Mouse (Mus musculus) forebrain, postnatal 0 days (tissue): Measurements from ENCODE around the gene Wfdc16. TPM values are rescaled to one million over a fixed set of nuclear protein-coding genes. Genes with fewer than 3 reads are reported as not detected.

Experiments
- ATAC-seq: fragments of 200-750 bp; cut with Nextera tagmentation; 2 replicates; pipeline ENCODE4 v1.8.0; 2017; ENCODE audit warnings: mild to moderate bottlenecking, moderate library complexity
- DNase-seq: peaks from one replicate; pipeline ENCODE4 v3.0.0-alpha.2; 2015
- H3K27ac ChIP-seq: fragments of 300-500 bp; sonication (generic); 2 replicates; pipeline ENCODE4 v1.5.1; 2014; ENCODE audit warnings: low read depth, mild to moderate bottlenecking, antibody characterized with exemption, low read length, moderate library complexity, mixed read lengths
- H3K27me3 ChIP-seq: fragments of 300-500 bp; sonication (generic); 2 replicates; pipeline ENCODE4 v1.6.1; 2014; ENCODE audit warnings: mild to moderate bottlenecking, low read length, mixed read lengths; ENCODE audit not compliant: insufficient read depth
- H3K36me3 ChIP-seq: fragments of 300-500 bp; sonication (generic); 2 replicates; pipeline ENCODE4 v1.6.1; 2014; ENCODE audit warnings: mild to moderate bottlenecking, moderate library complexity; ENCODE audit not compliant: insufficient read depth
- H3K4me1 ChIP-seq: fragments of 300-500 bp; sonication (generic); 2 replicates; pipeline ENCODE4 v1.6.1; 2014; ENCODE audit warnings: antibody characterized with exemption; ENCODE audit not compliant: insufficient read depth
- H3K4me2 ChIP-seq: fragments of 300-500 bp; sonication (generic); 2 replicates; pipeline ENCODE4 v1.6.1; 2014; ENCODE audit warnings: low read depth, mild to moderate bottlenecking, moderate library complexity
- H3K4me3 ChIP-seq: fragments of 300-500 bp; sonication (generic); 2 replicates; pipeline ENCODE4 v1.5.1; 2014; ENCODE audit warnings: low read depth, low read length, mixed read lengths
- H3K9ac ChIP-seq: fragments of 300-500 bp; sonication (generic); 2 replicates; pipeline ENCODE4 v1.6.1; 2014; ENCODE audit warnings: mild to moderate bottlenecking
- H3K9me3 ChIP-seq: fragments of 300-500 bp; sonication (generic); 2 replicates; pipeline ENCODE4 v1.6.1; 2016; ENCODE audit warnings: low read length
- CTCF ChIP-seq: sonication (generic); IDR thresholded peaks from 2 replicates; pipeline ENCODE4 v1.5.1; 2016; ENCODE audit warnings: antibody characterized with exemption, control low read depth, low read depth
- WGBS: fragments of 180-500 bp; shearing (Covaris S2); extraction: QIAGEN DNeasy Blood & Tissue Kit; methylation state at CpG from one replicate; pipeline ENCODE4 v1.1.7; 2014; 5-methylcytosine and 5-hydroxymethylcytosine counted together
- polyA plus RNA-seq: library from polyadenylated mRNA; unstranded; fragments of >200 nt; fragmentation: Nextera tagmentation; extraction: Ambion mirVana; gene quantifications from 2 replicates; pipeline ENCODE4 v1.2.1, GENCODE M21; 2015
- total RNA-seq: library from RNA; depleted of rRNA; stranded (reverse); fragments of >200 nt; gene quantifications from 2 replicates; pipeline ENCODE4 v1.2.3, GENCODE M21; 2014

Gene Wfdc16
- total and polyA plus RNA-seq, 2 experiments from 2014 or later, result not detected

DNA sequence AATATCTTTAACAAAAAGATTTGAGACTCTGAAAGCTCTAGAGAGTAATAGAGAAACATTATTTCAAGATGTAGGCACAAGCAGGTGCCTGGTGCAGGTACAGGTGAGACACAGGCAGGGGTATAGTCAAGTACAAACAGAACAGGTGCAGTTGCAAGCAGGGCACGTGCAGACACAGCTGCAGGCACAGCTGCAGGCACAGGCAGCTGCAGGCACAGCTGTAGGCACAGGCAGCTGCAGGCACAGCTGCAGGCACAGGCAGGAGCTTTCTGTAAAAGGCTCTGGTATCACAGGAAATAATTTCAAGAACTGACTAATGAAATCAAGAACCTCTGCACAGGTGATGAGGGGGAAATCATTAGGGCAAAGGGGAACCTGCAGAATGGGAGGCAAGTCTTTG, 32.3 kb upstream of the Wfdc16 start:
- no peak for TF ChIP-seq CTCF
- 28% methylated on average over 1 of the region's 1 CpGs for WGBS
- Histone ChIP-seq H3K4me2 (no peak overlapping the region), H3K27me3 (no peaks in the 10 kb centered on the region), H3K36me3 (no peaks in the 10 kb centered on the region), H3K27ac (no peak overlapping the region), H3K9me3 (no peaks in the 10 kb centered on the region), H3K4me1 (no peaks in the 10 kb centered on the region), H3K4me3 (no peak overlapping the region), H3K9ac (no peak overlapping the region)
- ATAC-seq, result no peak
- DNase-seq, result no peak

- H3K4me2 ChIP-seq, result no peak overlapping the region
- 88% methylated on average over 5 of the region's 5 CpGs for WGBS
- no peaks in the 10 kb centered on the region for H3K4me1 ChIP-seq
- TF ChIP-seq CTCF, result no peak
- DNase-seq (no peak), ATAC-seq (no peak)
- H3K9ac ChIP-seq, result no peak overlapping the region
- H3K27me3 ChIP-seq, result no peaks in the 10 kb centered on the region
- no peaks in the 10 kb centered on the region for H3K9me3 ChIP-seq
- H3K4me3 ChIP-seq, result no peak overlapping the region
- H3K36me3 ChIP-seq, result no peaks in the 10 kb centered on the region
- no peak overlapping the region for H3K27ac ChIP-seq
Measured at GRCm38 (mm10) chr2:164670261-164670660, 31.7 kb upstream of the Wfdc16 start.

DNA sequence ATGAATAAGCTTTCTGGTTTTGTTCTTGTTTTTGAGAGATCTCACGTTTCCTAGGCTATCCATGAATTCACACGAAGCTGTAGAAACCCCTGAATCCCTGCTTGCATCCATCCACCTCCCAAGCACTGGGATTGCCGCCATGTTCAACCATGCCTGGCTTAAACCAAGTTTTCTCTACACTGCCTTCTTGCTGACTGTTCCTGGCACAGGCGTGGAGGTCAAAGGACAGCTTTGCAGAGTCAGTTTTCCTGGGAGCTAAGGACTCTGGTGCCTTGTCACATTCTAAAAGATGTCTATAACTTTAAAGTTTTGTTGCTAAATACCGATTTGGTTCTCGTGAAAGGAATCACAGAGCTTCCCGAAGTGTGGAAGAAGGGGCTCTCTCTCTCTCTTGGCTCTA, 26.3 kb upstream of the Wfdc16 start:
- DNase-seq (no peak), ATAC-seq (no peak)
- no peak for TF ChIP-seq CTCF
- WGBS, result 82% methylated on average over 7 of the region's 7 CpGs
- no peak overlapping the region for H3K4me3 ChIP-seq
- no peak overlapping the region for H3K4me2 ChIP-seq
- no peaks in the 10 kb centered on the region for H3K27me3 ChIP-seq
- H3K9ac ChIP-seq, result no peak overlapping the region
- no peaks in the 10 kb centered on the region for H3K9me3 ChIP-seq
- H3K36me3 ChIP-seq, result no peaks in the 10 kb centered on the region
- H3K4me1 ChIP-seq, result no peaks in the 10 kb centered on the region
- H3K27ac ChIP-seq, result no peak overlapping the region

DNA sequence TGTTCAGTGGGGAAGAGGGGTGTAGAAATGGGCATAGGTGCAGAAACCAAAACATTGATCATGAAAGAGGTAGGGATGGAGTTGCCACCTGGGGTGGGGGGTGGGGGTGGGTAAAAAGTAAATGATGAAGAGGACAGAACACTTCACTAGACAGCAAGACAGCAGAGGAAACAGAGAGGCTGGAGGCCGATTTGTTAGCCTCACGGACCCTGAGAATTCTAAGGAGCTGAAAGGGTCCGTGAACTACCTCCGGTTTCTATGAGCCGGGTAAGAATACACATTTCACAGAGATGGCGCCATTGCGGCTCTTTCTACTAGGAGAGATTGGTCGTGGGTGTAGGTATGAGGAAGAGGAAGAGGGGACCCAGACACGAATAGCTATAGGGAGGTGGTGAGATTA, 17.9 kb upstream of the Wfdc16 start, which contains the start of gene Wfdc9:
Gene Wfdc9 (minus strand): TSS at position 101 of the 400 bp plus-strand sequence.
- Histone ChIP-seq H3K4me1 (no peaks in the 10 kb centered on the region), H3K4me3 (no peak within 1 kb of the TSS), H3K9ac (no peak within 1 kb of the TSS), H3K4me2 (no peak within 1 kb of the TSS), H3K9me3 (no peaks in the 10 kb centered on the region), H3K27ac (no peak within 1 kb of the TSS), H3K36me3 (no peaks in the 10 kb centered on the region), H3K27me3 (no peaks in the 10 kb centered on the region)
- TF ChIP-seq CTCF, result no peak
- DNase-seq (no peak), ATAC-seq (no peak)
- 79% methylated on average over 9 of the region's 9 CpGs for WGBS

DNA sequence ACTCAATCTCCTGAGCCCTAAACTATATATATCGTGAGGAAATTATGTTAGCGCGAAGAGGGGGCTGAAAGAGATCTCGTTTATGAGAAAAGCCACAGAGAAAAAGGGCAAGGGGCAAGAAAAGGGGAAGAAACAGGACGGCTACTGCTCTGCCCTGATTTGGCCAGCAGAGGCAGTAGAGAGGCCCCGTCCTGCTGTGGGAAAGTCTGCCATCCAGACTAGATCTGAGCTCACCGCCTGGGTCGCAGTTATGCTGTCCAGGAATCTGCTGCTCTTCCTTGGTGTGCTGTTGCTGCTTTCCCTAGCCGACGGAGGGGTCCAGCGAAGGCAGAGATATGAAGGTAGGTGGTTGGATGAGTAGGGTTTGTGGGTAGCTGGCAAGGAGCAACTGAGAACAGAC, 17.3 kb upstream of the Wfdc16 start, which contains the start of gene Wfdc10:
Gene Wfdc10 (plus strand): TSS at position 189 of the 400 bp plus-strand sequence.
- H3K27ac ChIP-seq, result no peak within 1 kb of the TSS
- 20% methylated on average over 11 of the region's 11 CpGs for WGBS
- ATAC-seq (no peak), DNase-seq (peak; percentile 42)
- no peak within 1 kb of the TSS for H3K4me2 ChIP-seq
- TF ChIP-seq CTCF, result peak; percentile 77
- H3K4me1 ChIP-seq, result no peaks in the 10 kb centered on the region
- H3K36me3 ChIP-seq, result no peaks in the 10 kb centered on the region
- no peak within 1 kb of the TSS for H3K4me3 ChIP-seq
- no peak within 1 kb of the TSS for H3K9ac ChIP-seq
- H3K9me3 ChIP-seq, result no peaks in the 10 kb centered on the region
- H3K27me3 ChIP-seq, result no peaks in the 10 kb centered on the region

DNA sequence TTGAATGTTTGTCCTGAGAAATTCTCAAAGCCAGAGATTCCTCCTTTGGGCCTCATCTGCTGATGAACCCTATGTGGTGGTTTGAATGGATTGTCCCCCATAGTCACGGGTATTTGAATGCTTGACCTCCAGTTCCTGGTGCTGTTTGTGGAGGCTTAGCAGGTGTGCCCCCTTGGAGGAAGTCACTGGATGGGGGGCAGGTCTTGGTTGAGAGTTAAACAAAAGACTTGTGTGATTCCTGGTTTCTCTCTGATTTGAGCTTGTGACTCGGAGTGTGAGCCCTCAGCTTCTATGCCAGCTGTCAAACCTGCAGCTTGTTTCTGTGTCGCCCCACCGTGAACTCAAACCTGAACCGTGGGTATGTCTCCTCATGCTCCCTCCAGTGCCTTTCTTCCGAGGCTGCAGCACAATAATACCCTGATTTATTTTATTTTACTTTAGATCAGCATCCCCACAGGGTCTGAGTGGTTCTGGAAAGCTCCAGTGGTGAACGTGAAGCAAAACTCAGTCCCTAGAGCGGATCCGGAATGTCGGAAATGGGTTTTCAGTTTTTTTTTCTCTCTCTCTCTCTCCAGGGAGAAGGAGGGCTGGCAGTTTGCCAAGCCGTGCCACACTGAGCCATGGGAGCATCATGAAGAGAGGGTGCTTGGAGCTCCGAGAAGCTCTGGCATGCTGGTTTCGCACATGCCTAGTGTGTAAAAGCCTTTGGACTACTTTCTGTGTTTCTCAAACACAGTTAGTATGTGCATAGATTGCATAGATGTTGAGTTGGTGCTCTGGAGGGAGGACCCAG, 3.5 kb upstream of the Wfdc16 start:
- no peaks in the 10 kb centered on the region for H3K4me1 ChIP-seq
- H3K4me2 ChIP-seq, result no peak overlapping the region
- ATAC-seq (no peak), DNase-seq (peak; percentile 36)
- 55% methylated on average over 13 of the region's 13 CpGs for WGBS
- H3K9ac ChIP-seq, result no peak overlapping the region
- no peaks in the 10 kb centered on the region for H3K9me3 ChIP-seq
- no peak overlapping the region for H3K4me3 ChIP-seq
- no peaks in the 10 kb centered on the region for H3K27me3 ChIP-seq
- no peak for TF ChIP-seq CTCF
- no peak overlapping the region for H3K27ac ChIP-seq
- no peaks in the 10 kb centered on the region for H3K36me3 ChIP-seq

- H3K4me2 ChIP-seq, result no peak overlapping the region
- no peak for DNase-seq
- no peaks in the 10 kb centered on the region for H3K9me3 ChIP-seq
- H3K36me3 ChIP-seq, result no peaks in the 10 kb centered on the region
- H3K9ac ChIP-seq, result no peak overlapping the region
- TF ChIP-seq CTCF, result no peak
- WGBS, result 64% methylated on average over 7 of the region's 7 CpGs
- H3K4me3 ChIP-seq, result no peak overlapping the region
- no peaks in the 10 kb centered on the region for H3K27me3 ChIP-seq
- H3K27ac ChIP-seq, result no peak overlapping the region
- no peak for ATAC-seq
- H3K4me1 ChIP-seq, result no peaks in the 10 kb centered on the region
Measured at GRCm38 (mm10) chr2:164641129-164641528, 2.5 kb upstream of the Wfdc16 start.
